Mouse (Mus musculus) gastrocnemius, adult 8-10 months (tissue): ENCODE measurements around the gene Itprip. TPM values are rescaled to one million over a fixed set of nuclear protein-coding genes. Genes with fewer than 3 reads are reported as not detected.

Source experiments
- DNase-seq, 2 experiments: peaks; one replicate each; pipeline ENCODE4 v3.0.0; 2022; ENCODE audit warnings: low spot score in 2 of 2
- total RNA-seq, 4 experiments: library from RNA; stranded (reverse); gene quantifications; 2 replicates each; pipeline ENCODE4 v1.2.4; 2022

The Itprip gene
- total RNA-seq, 4 experiments from 2014 or later: 0.27 to 1.0 (median 0.48) TPM

- DNase-seq: no peak
These were observed 3.8 kb downstream of the Itprip start for GRCm38 (mm10) chr19:47915251-47915650.

DNA sequence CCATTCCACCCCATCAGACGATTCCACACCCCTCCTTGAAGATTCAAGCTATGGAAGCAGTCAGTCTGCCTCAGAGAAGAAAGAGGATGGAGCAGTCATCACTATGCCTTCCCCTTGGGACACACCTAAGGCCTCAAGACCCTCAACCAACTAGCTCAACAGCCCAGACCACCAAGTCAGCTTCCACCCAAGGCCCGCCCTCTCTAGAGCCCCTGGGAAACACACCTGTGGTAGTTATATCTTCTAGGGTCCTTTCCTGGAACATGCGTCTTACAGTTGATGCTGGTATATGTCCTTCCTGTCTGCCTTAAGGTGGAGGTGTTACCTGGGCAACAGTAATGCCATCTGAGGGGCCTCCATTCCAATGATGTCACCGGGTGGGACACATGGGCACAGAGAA is 4.9 kb downstream of the Itprip start:
- DNase-seq: no peak

GRCm38 (mm10) chr19:47913344-47913743 is 5.8 kb downstream of the Itprip start:
- DNase-seq: no peak

- no peak for DNase-seq
These were observed 8.3 kb downstream of the Itprip start for GRCm38 (mm10) chr19:47910751-47911150.

DNA sequence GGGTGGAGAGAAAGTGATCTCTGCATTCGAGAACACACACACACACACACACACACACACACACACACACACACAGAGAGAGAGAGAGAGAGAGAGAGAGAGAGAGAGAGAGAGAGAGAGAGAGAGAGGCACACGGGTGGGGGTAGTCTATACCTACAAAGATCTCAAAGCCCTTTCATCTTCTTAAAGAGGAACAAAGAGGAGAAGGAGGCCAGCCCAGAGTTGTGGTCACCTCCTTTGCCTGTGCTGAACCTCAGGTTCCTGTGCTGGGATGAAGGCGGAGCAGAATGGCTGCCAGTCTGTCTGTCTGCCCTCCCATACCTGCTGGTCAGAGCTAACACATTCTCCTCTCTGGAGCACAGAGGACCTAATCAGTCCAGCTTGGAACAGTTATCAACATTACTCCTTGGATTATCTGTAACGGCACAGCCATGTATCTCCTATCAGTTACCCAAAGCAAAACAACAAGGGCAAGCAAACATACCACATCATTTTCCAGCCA is 8.9 kb downstream of the Itprip start:
- DNase-seq: no peak

GRCm38 (mm10) chr19:47909387-47910116 is 9.5 kb downstream of the Itprip start:
- no peak for DNase-seq

DNA sequence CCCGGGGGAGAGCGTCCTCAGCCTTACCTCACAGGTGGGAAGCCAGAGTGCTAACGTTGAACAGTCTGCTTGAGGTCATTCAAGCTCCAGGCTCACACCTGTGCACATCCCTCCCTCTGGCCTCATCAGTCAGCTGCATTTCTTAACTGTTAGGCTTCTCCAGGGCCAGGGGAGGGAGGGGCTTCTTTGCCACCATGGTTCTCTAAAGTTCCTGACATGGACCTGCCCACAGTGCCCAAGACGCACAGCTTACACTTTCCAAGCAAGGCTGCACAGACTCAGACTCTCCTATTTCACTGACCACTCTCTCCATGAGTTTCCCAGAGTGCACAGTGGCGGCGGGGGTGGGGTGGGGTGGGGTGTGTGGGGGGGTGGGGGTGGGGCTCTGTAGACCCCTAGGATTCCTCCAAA is 10.1 kb downstream of the Itprip start:
- DNase-seq: no peak

- DNase-seq: no peak
These were observed 11.5 kb downstream of the Itprip start for GRCm38 (mm10) chr19:47907596-47907995.

- no peak for DNase-seq
These were observed 13.5 kb downstream of the Itprip start for GRCm38 (mm10) chr19:47905603-47906002.

- DNase-seq: no peak
These were observed 14.0 kb downstream of the Itprip start for GRCm38 (mm10) chr19:47905081-47905480.

DNA sequence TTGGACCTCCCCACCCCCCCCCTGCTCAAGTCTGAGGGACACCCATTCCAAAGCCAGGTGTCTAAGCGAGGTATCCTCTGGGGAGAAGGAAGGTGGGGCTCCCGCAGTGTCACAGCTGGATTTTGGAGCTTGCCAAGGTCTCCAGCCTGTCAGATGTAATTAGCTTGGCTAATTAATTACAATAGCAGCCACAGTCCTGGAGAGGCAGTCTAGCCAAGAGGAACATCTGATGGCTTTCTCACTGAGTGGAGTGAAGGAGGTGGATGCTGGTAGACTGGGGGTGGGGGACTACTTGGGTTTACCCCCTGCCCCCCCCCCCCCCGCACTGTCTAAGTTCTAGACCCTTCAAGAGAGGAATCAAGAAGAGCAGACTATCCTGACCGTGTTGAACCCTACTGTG is 15.4 kb downstream of the Itprip start:
- no peak for DNase-seq

DNA sequence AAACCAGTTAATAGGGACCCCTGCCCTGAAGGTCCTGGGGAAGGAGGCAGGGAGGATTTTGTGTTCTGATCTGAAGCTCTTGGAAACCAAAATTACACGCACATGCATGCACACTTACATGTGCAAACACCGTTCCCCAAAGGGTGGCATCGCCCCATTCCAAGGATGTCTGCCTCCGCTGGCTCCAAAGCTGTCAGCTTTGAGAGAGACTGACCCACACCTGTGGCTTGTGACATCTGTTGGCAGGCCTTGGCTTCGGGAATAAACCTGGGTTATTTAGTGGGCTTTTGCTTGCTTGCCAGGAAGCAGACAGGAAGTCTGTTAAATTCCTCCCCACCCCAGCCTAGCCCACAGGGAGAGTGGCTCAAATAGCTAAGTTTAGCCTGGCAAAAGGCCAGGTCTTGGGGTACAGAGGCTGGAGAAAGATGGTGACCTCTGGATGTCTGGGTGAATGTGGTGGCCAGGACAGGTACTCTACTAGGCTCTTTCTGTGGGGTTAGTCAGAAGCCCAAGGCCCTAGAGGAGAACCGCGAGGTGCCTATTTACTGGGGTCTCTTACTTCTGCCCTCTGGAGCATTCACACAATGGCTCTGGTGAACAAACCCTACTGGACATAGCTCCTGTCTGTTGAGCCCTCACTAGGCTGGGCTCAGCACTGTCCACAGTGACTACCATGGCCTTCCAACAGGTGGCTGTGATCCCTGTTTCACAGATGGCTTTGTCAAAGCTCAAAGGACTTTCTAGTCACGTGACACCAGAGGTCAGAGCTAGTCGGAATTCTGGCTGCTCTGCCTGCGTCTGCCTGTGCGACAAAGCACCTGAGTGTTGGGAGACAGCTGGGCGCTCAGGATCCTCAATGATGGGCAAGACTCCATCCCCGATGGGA is 16.5 kb downstream of the Itprip start:
- DNase-seq: no peak

GRCm38 (mm10) chr19:47900558-47900957 is 18.5 kb downstream of the Itprip start:
- DNase-seq: no peak

GRCm38 (mm10) chr19:47900012-47900411 is 19.1 kb downstream of the Itprip start:
- no peak for DNase-seq

DNA sequence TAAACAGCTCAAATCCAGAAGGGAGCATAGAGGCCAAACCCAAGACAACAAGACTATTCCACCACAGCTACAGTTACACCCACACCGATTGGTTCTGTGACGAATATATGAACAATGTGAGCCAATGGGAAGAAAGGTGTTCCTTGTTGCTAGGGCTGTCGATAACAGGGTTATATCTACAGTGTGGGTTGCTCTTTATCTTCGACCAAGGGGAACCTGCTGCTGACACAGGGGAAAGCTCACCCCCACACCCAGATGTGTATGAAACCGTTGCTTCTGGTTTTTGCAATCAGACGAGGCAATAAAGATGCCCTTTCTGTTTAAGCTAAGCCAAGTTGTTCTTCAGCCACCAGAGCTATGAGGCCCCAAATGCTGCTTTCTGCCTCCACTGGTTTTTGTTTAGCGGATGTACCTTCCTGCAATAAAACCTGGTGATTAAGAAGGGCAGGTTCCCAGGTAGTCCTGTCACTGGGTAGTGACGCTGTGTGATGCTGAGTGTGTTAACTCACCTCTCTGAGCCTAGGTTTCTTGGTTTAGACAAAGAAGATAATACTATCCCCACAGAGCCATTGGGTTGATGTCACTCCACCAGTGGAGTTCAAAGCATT is 20.5 kb downstream of the Itprip start:
- no peak for DNase-seq

- no peak for DNase-seq
These were observed 26.0 kb downstream of the Itprip start for GRCm38 (mm10) chr19:47893092-47893491.

GRCm38 (mm10) chr19:47891562-47892312 is 27.4 kb downstream of the Itprip start:
- DNase-seq: no peak

- no peak for DNase-seq
These were observed 28.5 kb downstream of the Itprip start for GRCm38 (mm10) chr19:47890489-47891130.

GRCm38 (mm10) chr19:47888037-47888436 is 31.1 kb downstream of the Itprip start:
- DNase-seq: no peak

- DNase-seq: no peak
These were observed 31.7 kb downstream of the Itprip start for GRCm38 (mm10) chr19:47887417-47887816.

GRCm38 (mm10) chr19:47886617-47887016 is 32.5 kb downstream of the Itprip start:
- DNase-seq: no peak
